Comparison of ENCODE assay signal across 30 mouse cellular contexts in the genomic region with DNA sequence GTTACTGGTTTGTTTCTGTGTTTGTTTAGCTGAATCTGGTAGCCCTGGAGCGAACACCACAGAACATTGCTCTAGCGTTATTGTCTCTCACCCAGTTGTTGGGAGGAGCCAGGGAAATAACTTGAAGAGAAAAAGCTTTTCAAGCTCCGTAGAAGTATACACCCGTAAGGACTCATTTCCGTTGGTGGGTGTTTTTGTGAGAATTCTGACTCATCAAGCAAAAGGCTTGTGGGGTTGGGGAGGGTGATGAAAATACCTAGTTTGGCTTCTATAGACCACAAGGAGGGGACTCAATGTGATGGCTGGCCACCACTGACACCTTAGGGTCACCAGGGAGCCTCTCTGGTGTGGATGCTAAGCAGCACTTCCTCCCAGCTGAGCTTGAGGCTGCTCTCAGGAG. TPM values are rescaled to one million over a fixed set of nuclear protein-coding genes. Genes with fewer than 3 reads are reported as not detected.
DNase-seq lines count a peak whose midpoint lies in the region; ATAC-seq and TF ChIP-seq lines count a peak whose summit lies in the region.
"Had no signal": no experiment of that assay in that cellular context is flagged by ENCODE, and none has a peak within 500 bp of the region (broad histone marks: within the 10 kb centered on the region; RNA-seq: fewer than 3 reads in every experiment).

No protein-coding gene starts in this region.

- no peak for TF ChIP-seq POLR2A in cortical plate, adult 2 months (IDR thresholded peaks at IDR 0.05; ENCODE audit: extremely low read depth, insufficient read depth, low read length)
- no peak for TF ChIP-seq POLR2A in thymus, adult 2 months (IDR thresholded peaks at IDR 0.05; ENCODE audit: control insufficient read depth, extremely low read depth, insufficient read depth, low read length, poor library complexity)

- no peak for DNase-seq in left cerebral cortex, adult 2 months (ENCODE audit: extremely low spot score in 1 of 2, low spot score in 2 of 2)
- no peak for DNase-seq in left cerebral cortex, adult 8-10 months (ENCODE audit: low spot score in 2 of 2)
- DNase-seq in natural killer cell, adult 2 months (ENCODE audit: low spot score in 2 of 2): peak; percentile 57 to 80
- DNase-seq in kidney, postnatal 36 days: no peak
- no peak for DNase-seq in thymus, adult 2 months
- DNase-seq: adrenal gland, adult 8-10 months; B cell, adult 2 months; cerebellum, adult 11 months; cerebellum, adult 9-11 months; forebrain, postnatal 0 days; gastrocnemius, postnatal 36 days; heart, adult 18-20 months; heart, postnatal 36 days; kidney, postnatal 14 days; lung, embryonic 14.5 days; lung, postnatal 14 days; right cerebral cortex, postnatal 14 days; thymus, adult 18-20 months; thymus, postnatal 36 days had no signal

- H3K27me3 ChIP-seq in thymus, adult 2 months (ENCODE audit: control insufficient read depth, insufficient read depth, low read length): no peaks in the 10 kb centered on the region
- H3K27me3 ChIP-seq: hindbrain, embryonic 12.5 days; limb, embryonic 12.5 days had no signal

- intact Hi-C loops in left cerebral cortex, adult 2 months (cut with DNase I): loop anchor here (5.0 kb wide), 1 partner anchor 111 kb away; no protein-coding TSS in a partner anchor

- H3K4me3 ChIP-seq in left cerebral cortex, adult 2 months: no peak overlapping the region
- H3K4me3 ChIP-seq in cortical plate, adult 2 months (ENCODE audit: insufficient read depth, low read length): no peak overlapping the region
- H3K4me3 ChIP-seq in thymus, adult 2 months (ENCODE audit: control insufficient read depth, insufficient read depth, low read length): no peak overlapping the region
- H3K4me3 ChIP-seq: forebrain, embryonic 12.5 days; hindbrain, embryonic 12.5 days; layer of hippocampus, adult 2 months; limb, embryonic 12.5 days; liver, embryonic 15.5 days had no signal

- TF ChIP-seq CTCF in left cerebral cortex, adult 2 months (IDR thresholded peaks at IDR 0.05): no peak
- no peak for TF ChIP-seq CTCF in cortical plate, adult 2 months (IDR thresholded peaks at IDR 0.05; ENCODE audit: extremely low read depth, insufficient read depth, low read length)
- no peak for TF ChIP-seq CTCF in thymus, adult 2 months (IDR thresholded peaks at IDR 0.05; ENCODE audit: borderline replicate concordance, control insufficient read depth, extremely low read depth, insufficient read depth, low read length, poor library complexity)

- no peaks in the 10 kb centered on the region for H3K36me3 ChIP-seq in thymus, adult 2 months (ENCODE audit: control insufficient read depth, insufficient read depth, low read length)
- H3K36me3 ChIP-seq: forebrain, embryonic 12.5 days; hindbrain, embryonic 12.5 days; limb, embryonic 12.5 days; liver, embryonic 15.5 days had no signal

- peak; percentile 53 for ATAC-seq in CD4-positive, CD25-positive, alpha-beta regulatory T cell, adult 4 months
- ATAC-seq in megakaryocyte, adult 5-6 weeks (ENCODE audit: poor library complexity, severe bottlenecking): no peak
- ATAC-seq: forebrain, postnatal 0 days; hindbrain, postnatal 0 days; intestine, postnatal 0 days had no signal

- H3K4me1 ChIP-seq in cortical plate, adult 2 months (ENCODE audit: control insufficient read depth, insufficient read depth, low read length): peaks cover 6% of the 10 kb centered on the region
- H3K4me1 ChIP-seq in thymus, adult 2 months (replicated peaks; ENCODE audit: control insufficient read depth, insufficient read depth, low read length): no peaks in the 10 kb centered on the region
- H3K4me1 ChIP-seq: forebrain, embryonic 12.5 days; hindbrain, embryonic 12.5 days; limb, embryonic 12.5 days; liver, embryonic 15.5 days had no signal

- 71% methylated on average over 5 of the region's 5 CpGs for WGBS in thymus, adult 2 months

- H3K27ac ChIP-seq in left cerebral cortex, adult 2 months: peak overlapping the region; percentile 73
- H3K27ac ChIP-seq in cortical plate, adult 2 months (ENCODE audit: insufficient read depth, low read length): peak overlapping the region; percentile 27; the same call in 1 of the 2 replicates
- no peak overlapping the region for H3K27ac ChIP-seq in thymus, adult 2 months (ENCODE audit: control insufficient read depth, insufficient read depth, low read length)
- H3K27ac ChIP-seq: forebrain, embryonic 12.5 days; hindbrain, embryonic 12.5 days; hindbrain, postnatal 0 days; layer of hippocampus, adult 2 months; limb, embryonic 12.5 days; liver, embryonic 15.5 days had no signal

RNA-seq across cellular contexts. Expression of a gene that starts 10.5 kb away (rescaled TPM):
- total RNA-seq in left cerebral cortex, adult 2 months (2021): under 1 TPM; 0.72 to 0.89 TPM
- total RNA-seq in left cerebral cortex, adult 8-10 months (2022): 1 to 10 TPM in 1 of 4 experiments, under 1 TPM in 3; 0.34 to 1.0 (median 0.79) TPM
- under 1 TPM in 1 of 2 experiments, not detected in 1; 0.13 TPM for polyA plus RNA-seq in CD4-positive, CD25-positive, alpha-beta regulatory T cell, adult 4 months (2017; shearing (Covaris generic))
- polyA plus RNA-seq in cortical plate, adult 2 months (2012; rRNA removed): 0.38 and 0.61 TPM in 2 replicates
- total RNA-seq in megakaryocyte, adult 5-6 weeks (2015): 0.14 TPM in 1 of 2 replicates, not detected in the other
- total RNA-seq in megakaryocyte, adult 5-6 weeks (2017): 0.07 TPM in 1 of 2 replicates, not detected in the other
- 0.98 and 1.1 TPM in 2 replicates for polyA plus RNA-seq in thymus, adult 2 months (2012; rRNA removed)
- total RNA-seq: heart, adult 18-20 months; heart, postnatal 36 days; hindbrain, postnatal 0 days; liver, adult 2 months had no signal
- polyA plus RNA-seq: liver, embryonic 15.5 days had no signal

RNA-seq across cellular contexts. Expression of a gene that starts 54.0 kb away (rescaled TPM):
- 1 to 10 TPM; 3.9 to 4.1 TPM for total RNA-seq in left cerebral cortex, adult 2 months (2021)
- total RNA-seq in left cerebral cortex, adult 8-10 months (2022): 1 to 10 TPM; 3.7 to 4.6 (median 4.0) TPM
- polyA plus RNA-seq in CD4-positive, CD25-positive, alpha-beta regulatory T cell, adult 4 months (2017; shearing (Covaris generic)): 10 to 100 TPM; 32.7 to 45.4 TPM
- 4.4 TPM in 2 replicates for polyA plus RNA-seq in cortical plate, adult 2 months (2012; rRNA removed)
- 35.8 and 41.4 TPM in 2 replicates for total RNA-seq in megakaryocyte, adult 5-6 weeks (2015)
- 30.3 and 31.4 TPM in 2 replicates for total RNA-seq in megakaryocyte, adult 5-6 weeks (2017)
- polyA plus RNA-seq in thymus, adult 2 months (2012; rRNA removed): 19.6 and 21.3 TPM in 2 replicates

Comparison
In these comparisons a context has a peak if more than half of its experiments do, and no peak if none do; other contexts are left out.
1. DNase-seq: peak in natural killer cell, adult 2 months (2 of 2); none in left cerebral cortex, adult 2 months (0 of 2), left cerebral cortex, adult 8-10 months (0 of 2), kidney, postnatal 36 days (0 of 2) and thymus, adult 2 months (single experiment).
2. RNA of a gene that starts 54.0 kb away (total RNA-seq): 30.3 to 41.4 TPM in megakaryocyte, adult 5-6 weeks; 3.7 to 4.6 TPM in left cerebral cortex, adult 8-10 months and 3.9 to 4.1 TPM in left cerebral cortex, adult 2 months; every median in the first group is over 4 times any median in the second.